Mouse (Mus musculus) olfactory bulb, adult 2 months (tissue): ENCODE data around the gene Fbxl8. TPM values are rescaled to one million over a fixed set of nuclear protein-coding genes. Genes with fewer than 3 reads are reported as not detected.

Experiments
- H3K27ac ChIP-seq: fragments of 200-500 bp; 2 replicates; pipeline ENCODE4 v1.5.1; 2012; ENCODE audit warnings: low read depth, low read length; ENCODE audit not compliant: insufficient read depth
- H3K4me1 ChIP-seq: fragments of 200-500 bp; 2 replicates; pipeline ENCODE4 v1.6.1; 2012; ENCODE audit warnings: low read length; ENCODE audit not compliant: control insufficient read depth, insufficient read depth
- H3K4me3 ChIP-seq: fragments of 200-500 bp; 2 replicates; pipeline ENCODE4 v1.5.1; 2012; ENCODE audit warnings: mild to moderate bottlenecking, low read depth, low read length, moderate library complexity; ENCODE audit not compliant: insufficient read depth
- CTCF ChIP-seq: fragments of 200-500 bp; IDR thresholded peaks from 2 replicates; pipeline ENCODE4 v1.5.1; 2012; ENCODE audit warnings: low read depth, mild to moderate bottlenecking, low read length, moderate library complexity; ENCODE audit not compliant: insufficient read depth
- POLR2A ChIP-seq: fragments of 200-500 bp; IDR thresholded peaks from 2 replicates; pipeline ENCODE4 v1.6.1; 2012; ENCODE audit warnings: mild to moderate bottlenecking, low read depth, low read length, moderate library complexity; ENCODE audit not compliant: insufficient read depth
- WGBS: fragments of 180-500 bp; shearing (Covaris S2); methylation state at CpG from one replicate; pipeline ENCODE4 v1.1.7; 2018; 5-methylcytosine and 5-hydroxymethylcytosine counted together
- polyA plus RNA-seq: library from polyadenylated mRNA; stranded (reverse); fragments of >200 nt; gene quantifications from 2 replicates; pipeline ENCODE4 v1.2.4, GENCODE M21; 2012; ENCODE audit warnings: low replicate concordance; ENCODE audit not compliant: missing spikeins, insufficient read depth, insufficient read length

The Fbxl8 gene
- polyA plus RNA-seq, 1 experiment, result not detected

DNA sequence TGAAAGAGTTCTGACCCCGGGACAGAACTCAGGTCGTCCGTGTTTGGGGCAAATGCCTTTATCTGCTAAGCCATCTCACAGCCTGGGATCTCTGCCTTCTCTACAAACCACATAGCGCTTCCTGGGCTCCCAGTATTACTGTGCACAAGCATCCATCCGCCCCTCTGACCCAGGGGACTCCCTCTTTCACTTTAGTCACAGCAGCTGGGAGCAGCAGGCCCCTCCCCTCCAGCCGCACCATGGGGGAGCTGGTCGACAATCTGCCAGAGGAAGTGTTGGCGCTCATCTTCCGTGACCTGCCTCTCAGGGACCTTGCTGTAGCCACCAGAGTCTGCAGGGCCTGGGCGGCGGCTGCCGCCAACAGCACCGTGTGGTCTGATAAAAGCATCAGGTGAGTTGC lies 2.3 kb downstream of the Fbxl8 start:
- Histone ChIP-seq H3K4me1 (peaks cover 37% of the 10 kb centered on the region), H3K4me3 (no peak overlapping the region), H3K27ac (no peak overlapping the region)
- no peak for TF ChIP-seq POLR2A
- WGBS, result 55% methylated on average over 13 of the region's 13 CpGs

DNA sequence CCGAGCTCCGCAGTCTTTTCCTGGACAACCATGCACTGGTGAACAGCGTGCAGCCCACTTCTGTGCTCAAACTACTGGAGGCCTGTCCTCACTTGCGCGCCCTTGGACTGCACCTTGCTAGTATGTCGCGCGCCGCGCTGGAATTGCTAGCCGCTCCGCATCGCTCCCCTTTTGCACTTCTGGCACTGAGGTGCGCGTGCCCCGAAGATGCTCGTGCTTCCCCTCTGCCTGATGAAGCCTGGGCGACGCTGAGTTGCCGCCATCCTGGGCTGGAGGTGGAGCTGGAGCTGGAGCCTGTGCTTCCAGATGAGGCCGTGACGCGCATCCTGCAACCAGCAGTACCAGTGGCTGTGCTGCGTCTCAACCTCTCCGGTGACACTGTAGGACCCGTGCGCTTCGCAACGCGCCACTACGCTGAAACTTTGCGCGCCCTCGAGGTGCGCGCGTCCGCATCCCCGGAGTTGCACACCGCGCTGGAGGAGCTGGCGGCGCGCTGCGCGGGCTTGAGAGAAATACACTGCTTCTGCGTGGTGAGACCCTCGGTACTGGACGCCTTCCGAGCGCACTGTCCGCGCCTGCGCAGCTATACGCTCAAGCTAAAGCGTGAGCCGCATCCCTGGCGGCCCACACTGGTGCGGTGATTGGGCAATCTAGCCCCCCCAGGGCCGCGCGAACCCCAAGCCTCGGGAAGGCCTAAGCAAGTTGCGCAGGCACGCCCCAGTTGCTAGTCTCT lies 4.1 kb downstream of the Fbxl8 start:
- WGBS, result 3% methylated on average over 65 of the region's 65 CpGs
- Histone ChIP-seq H3K27ac (peak overlapping the region; percentile 58), H3K4me1 (peaks cover 37% of the 10 kb centered on the region), H3K4me3 (peak overlapping the region; percentile 50)
- 0 out of 2 replicates have a peak, but pooled peaks have one; percentile 24 for TF ChIP-seq POLR2A
- no peak for TF ChIP-seq CTCF

DNA sequence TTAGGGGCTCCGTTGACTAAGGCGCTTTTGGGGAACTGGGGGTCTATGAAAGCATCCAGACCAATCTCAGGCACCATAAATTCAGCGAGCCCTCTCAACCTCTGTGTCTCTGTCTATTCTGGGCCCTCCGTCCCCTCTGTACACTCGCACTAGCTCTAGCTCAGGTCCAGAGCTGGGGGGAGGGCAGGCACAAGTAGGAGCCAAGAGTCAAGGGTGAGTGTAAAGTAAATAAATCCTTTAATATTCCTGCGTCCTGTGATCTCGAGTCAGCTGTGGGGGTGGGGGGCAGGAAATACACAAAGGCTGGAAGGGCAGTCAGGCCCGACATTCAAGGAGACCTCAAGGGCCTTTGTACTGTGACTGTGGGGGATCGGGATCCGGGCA lies 4.6 kb downstream of the Fbxl8 start:
- Histone ChIP-seq H3K4me1 (peaks cover 35% of the 10 kb centered on the region), H3K4me3 (peak overlapping the region; percentile 50), H3K27ac (peak overlapping the region; percentile 58)
- 5% methylated on average over 10 of the region's 10 CpGs for WGBS
- TF ChIP-seq CTCF, result no peak
- TF ChIP-seq POLR2A, result no peak

DNA sequence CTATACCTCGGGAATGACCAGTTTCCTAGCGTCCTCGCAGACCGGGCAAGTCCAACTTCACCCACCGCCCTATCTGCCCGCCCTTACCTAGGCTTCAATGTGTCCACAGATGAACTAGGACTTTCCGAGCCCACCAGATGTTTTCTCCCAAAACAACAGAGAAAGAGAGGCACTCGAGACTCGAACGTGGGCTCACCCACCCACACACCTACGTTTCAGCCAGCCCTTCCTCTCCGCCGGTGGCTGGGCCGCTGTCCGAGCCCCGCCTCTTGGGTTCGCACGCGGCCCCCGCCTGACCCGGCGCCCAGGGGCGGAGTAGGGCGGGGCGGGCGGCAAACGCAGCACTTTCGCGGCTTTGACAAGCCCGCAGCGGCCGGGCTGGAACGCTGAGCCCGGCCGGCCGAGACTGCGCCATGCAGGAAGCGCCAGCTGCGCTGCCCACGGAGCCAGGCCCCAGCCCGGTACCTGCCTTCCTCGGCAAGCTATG lies 5.1 kb downstream of the Fbxl8 start, which contains the start of gene Hsf4:
Gene Hsf4, plus strand, starts transcription at position 341 of the 487 bp plus-strand sequence.
- peak within 1 kb of the TSS; percentile 58 for H3K27ac ChIP-seq
- no peak for TF ChIP-seq CTCF
- H3K4me3 ChIP-seq, result peak within 1 kb of the TSS; percentile 50
- peaks cover 31% of the 10 kb centered on the region for H3K4me1 ChIP-seq
- WGBS, result under 1% methylated on average over 42 of the region's 42 CpGs

DNA sequence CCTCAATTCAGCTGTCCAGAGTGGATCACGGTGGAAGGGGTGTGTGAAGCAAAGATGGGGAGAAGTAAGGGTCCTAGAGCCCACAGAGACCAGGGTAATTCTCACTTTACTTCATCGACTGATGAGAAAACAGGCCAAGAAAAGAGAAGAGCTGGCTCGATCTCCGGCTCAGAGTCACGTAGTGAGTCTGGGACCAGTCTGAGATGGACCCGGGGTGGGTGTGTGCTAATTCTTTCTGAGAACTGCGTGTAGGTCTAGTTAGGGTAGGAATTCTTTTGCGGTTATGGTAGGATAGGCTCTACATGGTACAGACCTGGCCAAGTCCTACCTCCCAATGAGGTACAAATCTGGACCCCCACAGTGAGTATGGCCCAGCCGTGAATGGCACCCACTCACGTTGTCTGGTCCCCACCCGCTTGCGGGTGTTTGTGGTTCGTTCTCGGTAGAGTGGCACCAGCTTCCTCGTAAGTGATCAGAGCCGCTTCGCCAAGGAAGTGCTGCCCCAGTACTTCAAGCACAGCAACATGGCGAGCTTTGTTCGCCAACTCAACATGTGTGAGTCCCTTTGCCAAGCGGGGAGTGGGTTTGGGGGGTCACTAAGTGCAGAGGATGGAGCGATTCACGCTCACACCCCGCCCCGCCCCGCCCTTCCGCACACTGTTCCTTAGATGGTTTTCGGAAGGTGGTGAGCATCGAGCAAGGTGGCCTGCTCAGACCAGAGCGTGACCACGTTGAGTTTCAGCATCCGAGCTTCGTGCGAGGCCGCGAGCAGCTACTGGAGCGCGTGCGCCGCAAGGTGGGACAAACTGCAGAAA lies 5.9 kb downstream of the Fbxl8 start:
- H3K4me3 ChIP-seq, result peak overlapping the region; percentile 50
- peaks cover 29% of the 10 kb centered on the region for H3K4me1 ChIP-seq
- WGBS, result 27% methylated on average over 39 of the region's 39 CpGs
- no peak for TF ChIP-seq POLR2A
- TF ChIP-seq CTCF, result no peak
- H3K27ac ChIP-seq, result 0 out of 2 replicates have a peak overlapping the region, but pooled peaks have one; percentile 58

DNA sequence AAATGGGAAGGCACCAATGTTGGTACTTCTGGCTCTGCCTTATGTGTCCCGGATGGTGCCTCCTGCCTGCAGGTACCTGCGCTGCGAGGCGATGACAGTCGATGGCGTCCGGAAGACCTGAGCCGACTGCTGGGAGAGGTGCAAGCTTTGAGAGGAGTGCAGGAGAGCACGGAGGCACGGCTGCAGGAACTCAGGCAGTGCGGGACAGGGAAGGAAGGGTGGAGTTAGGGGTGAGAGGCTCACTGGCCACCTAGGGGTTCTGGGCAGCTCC lies 6.4 kb downstream of the Fbxl8 start:
- peaks cover 30% of the 10 kb centered on the region for H3K4me1 ChIP-seq
- WGBS, result 30% methylated on average over 11 of the region's 11 CpGs
- H3K4me3 ChIP-seq, result no peak overlapping the region
- no peak overlapping the region for H3K27ac ChIP-seq
- TF ChIP-seq CTCF (no peak), POLR2A (no peak)

DNA sequence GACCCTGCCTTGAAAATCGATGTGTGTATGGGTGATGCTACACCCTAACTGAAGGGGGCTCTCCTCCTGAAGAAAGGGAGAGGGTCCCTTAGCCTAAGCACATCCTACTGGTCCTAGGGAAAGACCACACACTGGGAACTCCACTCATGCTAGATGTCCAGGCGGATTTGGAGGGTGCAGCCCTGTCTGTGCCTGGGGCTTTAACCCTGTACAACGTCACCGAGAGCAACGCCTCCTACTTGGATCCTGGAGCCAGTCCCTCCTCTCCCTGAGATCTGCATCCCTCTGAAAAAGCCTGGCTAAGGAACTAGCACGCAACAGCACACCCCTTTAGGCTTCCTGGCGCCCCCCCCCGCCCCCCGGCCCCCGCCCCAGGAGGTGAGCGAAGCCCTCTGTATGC lies 10.9 kb downstream of the Fbxl8 start:
- Histone ChIP-seq H3K4me3 (no peak overlapping the region), H3K27ac (no peak overlapping the region), H3K4me1 (peaks cover 22% of the 10 kb centered on the region)
- TF ChIP-seq CTCF, result no peak
- no peak for TF ChIP-seq POLR2A
- WGBS, result 5% methylated on average over 11 of the region's 11 CpGs

DNA sequence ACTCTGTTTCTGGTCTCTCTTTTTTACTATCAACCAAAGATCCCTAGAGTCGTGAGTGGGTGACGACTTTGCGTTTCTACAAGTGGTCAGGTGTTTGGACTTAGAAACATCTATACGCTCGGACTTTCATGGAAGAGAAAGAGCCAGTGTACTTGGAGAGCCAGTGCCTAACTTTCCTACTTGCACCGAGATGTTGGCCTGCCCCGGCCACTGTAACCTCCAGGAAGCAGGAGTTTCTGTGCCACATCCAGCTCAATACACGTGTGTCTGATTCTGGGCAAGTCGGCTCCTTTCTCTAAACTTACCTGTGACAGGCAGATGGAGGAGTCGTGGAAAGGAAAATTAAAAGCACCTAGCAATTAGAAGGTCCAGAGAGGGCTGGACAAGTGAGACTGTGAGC lies 11.4 kb downstream of the Fbxl8 start, which contains the start of gene Nol3:
Gene Nol3, plus strand, starts transcription at position 301 of the 400 bp plus-strand sequence.
- 7% methylated on average over 10 of the region's 10 CpGs for WGBS
- Histone ChIP-seq H3K27ac (no peak within 1 kb of the TSS), H3K4me3 (peak within 1 kb of the TSS; percentile 53), H3K4me1 (peaks cover 17% of the 10 kb centered on the region)
- TF ChIP-seq CTCF (no peak), POLR2A (no peak)
